22 mouse cellular contexts compared by ENCODE assay signal in genomic region chr3:52466984-52467565, GRCm38 (mm10).
DNase-seq lines count a peak whose midpoint lies in the region; ATAC-seq and TF ChIP-seq lines count a peak whose summit lies in the region.
"Had no signal": no experiment of that assay in that cellular context is flagged by ENCODE, and none has a peak within 500 bp of the region (broad histone marks: within the 10 kb centered on the region; RNA-seq: fewer than 3 reads in every experiment).

No protein-coding gene starts in this region.

- WGBS in kidney, postnatal 0 days, result 49% methylated on average over 11 of the region's 11 CpGs
- WGBS in kidney, embryonic 16.5 days, result 41% methylated on average over 11 of the region's 11 CpGs
- 71% methylated on average over 11 of the region's 11 CpGs for WGBS in limb, embryonic 10.5 days

- no peaks in the 10 kb centered on the region for H3K4me1 ChIP-seq in kidney, postnatal 0 days (replicated peaks; ENCODE audit: insufficient read depth, low read length)
- no peaks in the 10 kb centered on the region for H3K4me1 ChIP-seq in kidney, embryonic 16.5 days (ENCODE audit: insufficient read depth, low read length)
- H3K4me1 ChIP-seq in limb, embryonic 10.5 days, result peaks cover 20% of the 10 kb centered on the region
- H3K4me1 ChIP-seq: heart, embryonic 12.5 days; liver, embryonic 15.5 days; lung, embryonic 15.5 days; stomach, embryonic 15.5 days had no signal

- no peak for TF ChIP-seq CTCF in kidney, postnatal 0 days (IDR thresholded peaks at IDR 0.05; ENCODE audit: low read depth)
- TF ChIP-seq CTCF in brain, embryonic 14.5 days (IDR thresholded peaks at IDR 0.05; ENCODE audit: borderline replicate concordance, extremely low read depth, insufficient read depth, insufficient read length), result no peak

- no peak overlapping the region for H3K4me2 ChIP-seq in kidney, postnatal 0 days (ENCODE audit: low read length)
- H3K4me2 ChIP-seq in kidney, embryonic 16.5 days (replicated peaks; ENCODE audit: low read depth, low read length), result no peak overlapping the region
- H3K4me2 ChIP-seq: heart, embryonic 12.5 days; kidney, embryonic 15.5 days; liver, embryonic 15.5 days; lung, embryonic 15.5 days; stomach, embryonic 15.5 days had no signal

- no peak for ATAC-seq in kidney, postnatal 0 days (replicated peaks; ENCODE audit: low FRiP score, low read depth)
- ATAC-seq in kidney, embryonic 16.5 days (ENCODE audit: low FRiP score, low TSS enrichment), result no peak
- ATAC-seq: forebrain, embryonic 16.5 days had no signal

- H3K27me3 ChIP-seq in kidney, postnatal 0 days (ENCODE audit: insufficient read depth, low read length), result no peaks in the 10 kb centered on the region
- H3K27me3 ChIP-seq in kidney, embryonic 16.5 days (ENCODE audit: insufficient read depth, low read length), result no peaks in the 10 kb centered on the region
- no peaks in the 10 kb centered on the region for H3K27me3 ChIP-seq in limb, embryonic 10.5 days (ENCODE audit: low read depth, poor library complexity, severe bottlenecking)
- H3K27me3 ChIP-seq: heart, embryonic 12.5 days; kidney, embryonic 15.5 days; liver, embryonic 15.5 days; lung, embryonic 15.5 days; stomach, embryonic 15.5 days had no signal

- peak; percentile 17 for DNase-seq in kidney, postnatal 0 days (ENCODE audit: low spot score)
- peak; percentile 48 for DNase-seq in brain, embryonic 14.5 days (ENCODE audit: low read depth)
- DNase-seq in embryo, embryonic 10.5 days (ENCODE audit: low spot score), result peak; percentile 45
- DNase-seq in limb, embryonic 10.5 days (ENCODE audit: low spot score), result peak; percentile 20
- no peak for DNase-seq in natural killer cell, adult 2 months (ENCODE audit: low spot score in 2 of 2)
- DNase-seq in spleen, adult 18-20 months, result no peak
- DNase-seq: adrenal gland, adult 2 months; gastrocnemius, postnatal 14 days; heart, postnatal 10 days; kidney, adult 11 months; layer of hippocampus, adult 9-11 months; liver; lung, postnatal 4 days; thymus, postnatal 25 days had no signal

- H3K27ac ChIP-seq in kidney, postnatal 0 days, result no peak overlapping the region
- H3K27ac ChIP-seq in kidney, embryonic 16.5 days (ENCODE audit: low read length), result no peak overlapping the region
- H3K27ac ChIP-seq in limb, embryonic 10.5 days, result no peak overlapping the region
- H3K27ac ChIP-seq: embryonic facial prominence, embryonic 10.5 days; kidney, embryonic 15.5 days; liver, embryonic 15.5 days; lung, embryonic 15.5 days; stomach, embryonic 15.5 days had no signal

- no peaks in the 10 kb centered on the region for H3K36me3 ChIP-seq in kidney, postnatal 0 days (ENCODE audit: insufficient read depth, low read length)
- H3K36me3 ChIP-seq in kidney, embryonic 16.5 days (ENCODE audit: insufficient read depth, low read length), result no peaks in the 10 kb centered on the region
- no peaks in the 10 kb centered on the region for H3K36me3 ChIP-seq in limb, embryonic 10.5 days
- H3K36me3 ChIP-seq: embryonic facial prominence, embryonic 10.5 days; heart, embryonic 12.5 days; kidney, embryonic 15.5 days; liver, embryonic 15.5 days; lung, embryonic 15.5 days; stomach, embryonic 15.5 days had no signal

- H3K4me3 ChIP-seq in kidney, postnatal 0 days (replicated peaks; ENCODE audit: low read depth, low read length), result no peak overlapping the region
- no peak overlapping the region for H3K4me3 ChIP-seq in kidney, embryonic 16.5 days (ENCODE audit: low read length)
- no peak overlapping the region for H3K4me3 ChIP-seq in limb, embryonic 10.5 days
- H3K4me3 ChIP-seq: embryonic facial prominence, embryonic 10.5 days; heart, embryonic 12.5 days; kidney, embryonic 15.5 days; liver, embryonic 15.5 days; lung, embryonic 15.5 days; stomach, embryonic 15.5 days had no signal

- TF ChIP-seq POLR2A in brain, embryonic 14.5 days (IDR thresholded peaks at IDR 0.05; ENCODE audit: borderline replicate concordance, extremely low read depth, insufficient read depth, insufficient read length, poor library complexity, severe bottlenecking), result no peak

- H3K9ac ChIP-seq in kidney, postnatal 0 days (ENCODE audit: low read depth, low read length), result no peak overlapping the region
- no peak overlapping the region for H3K9ac ChIP-seq in kidney, embryonic 16.5 days (replicated peaks; ENCODE audit: low read length)
- H3K9ac ChIP-seq: heart, embryonic 12.5 days; kidney, embryonic 15.5 days; liver, embryonic 15.5 days; lung, embryonic 15.5 days; stomach, embryonic 15.5 days had no signal

- no peaks in the 10 kb centered on the region for H3K9me3 ChIP-seq in kidney, postnatal 0 days (replicated peaks; ENCODE audit: low read length)
- H3K9me3 ChIP-seq in kidney, embryonic 16.5 days (ENCODE audit: low read length), result peaks cover 15% of the 10 kb centered on the region
- no peaks in the 10 kb centered on the region; the same call in 1 of the 2 replicates for H3K9me3 ChIP-seq in limb, embryonic 10.5 days (replicated peaks)
- H3K9me3 ChIP-seq: liver, embryonic 15.5 days; stomach, embryonic 15.5 days had no signal

Comparison
In these comparisons a context has a peak if more than half of its experiments do, and no peak if none do; other contexts are left out.
1. DNase-seq: peak in kidney, postnatal 0 days (single experiment), brain, embryonic 14.5 days (single experiment), embryo, embryonic 10.5 days (single experiment) and limb, embryonic 10.5 days (single experiment); none in natural killer cell, adult 2 months (0 of 2) and spleen, adult 18-20 months (0 of 2).